Mouse (Mus musculus): ENCODE data around the gene Map2k5. TPM values are rescaled to one million over a fixed set of nuclear protein-coding genes. Genes with fewer than 3 reads are reported as not detected.

Map2k5 gene
- polyA plus RNA-seq, 1 experiment from 2014 or later: 37.3 TPM

DNA sequence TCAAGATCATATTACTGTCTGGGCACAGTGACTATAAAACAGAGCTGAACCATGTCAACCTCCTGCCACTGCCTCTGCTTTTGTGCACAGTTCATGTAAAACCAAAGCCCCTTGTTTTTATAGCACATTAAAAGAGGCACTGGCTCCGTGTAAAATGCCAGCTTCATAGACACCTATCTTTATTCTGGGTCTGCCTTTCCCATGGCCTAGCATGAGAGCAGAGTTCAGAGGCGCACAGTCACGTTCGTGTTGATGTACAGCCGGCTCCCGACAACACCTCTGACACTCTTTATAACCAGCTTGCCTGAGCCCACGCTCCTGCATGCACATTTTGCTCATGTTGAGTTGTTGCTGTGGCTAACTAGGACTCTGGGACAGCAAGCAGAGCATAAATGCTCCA is 157.9 kb downstream of the Map2k5 start:
- ATAC-seq (ENCODE audit: insufficient read depth) (no peak), DNase-seq (no peak)
- no peak overlapping the region for H3K27ac ChIP-seq (ENCODE audit: low read depth)
- H3K9ac ChIP-seq: no peak overlapping the region
- H3K27me3 ChIP-seq (ENCODE audit: insufficient read depth, low read length): no peaks in the 10 kb centered on the region
- WGBS: 50% methylated on average over 7 of the region's 7 CpGs
- H3K9me3 ChIP-seq (ENCODE audit: low read depth, low read length): no peaks in the 10 kb centered on the region
- TF ChIP-seq CTCF (IDR thresholded peaks at IDR 0.05; ENCODE audit: low read depth): no peak
- H3K4me3 ChIP-seq (ENCODE audit: low read depth, low read length): no peak overlapping the region
- H3K4me2 ChIP-seq: no peak overlapping the region
- 0 out of 2 replicates have a peak, but pooled peaks cover 7% of the 10 kb centered on the region for H3K36me3 ChIP-seq (ENCODE audit: insufficient read depth)
- H3K4me1 ChIP-seq (ENCODE audit: insufficient read depth): no peaks in the 10 kb centered on the region

DNA sequence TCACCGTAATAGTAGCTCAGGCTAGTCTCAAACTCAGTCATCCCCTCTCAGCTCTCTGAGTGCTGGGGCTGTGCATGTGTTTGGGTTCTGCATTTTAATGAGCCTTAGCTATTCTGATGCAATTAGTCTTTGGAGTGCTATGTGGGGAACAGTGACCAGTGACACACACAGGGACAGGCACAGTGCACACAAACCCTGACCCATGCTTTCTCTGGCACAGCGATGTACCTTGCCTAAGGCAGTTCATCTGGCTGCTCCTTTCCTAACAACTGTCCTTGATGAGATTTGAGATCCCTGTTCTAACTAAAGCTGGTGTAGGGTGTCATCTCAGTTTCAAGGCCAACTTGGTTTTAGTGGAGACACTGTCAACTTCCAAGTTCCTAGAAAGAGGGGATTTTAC is 162.7 kb downstream of the Map2k5 start:
- Histone ChIP-seq H3K9ac (no peak overlapping the region), H3K36me3 (ENCODE audit: insufficient read depth) (peaks cover 4% of the 10 kb centered on the region; the same call in 1 of the 2 replicates), H3K27me3 (ENCODE audit: insufficient read depth, low read length) (no peaks in the 10 kb centered on the region), H3K4me3 (ENCODE audit: low read depth, low read length) (no peak overlapping the region), H3K4me2 (no peak overlapping the region), H3K4me1 (ENCODE audit: insufficient read depth) (no peaks in the 10 kb centered on the region), H3K9me3 (ENCODE audit: low read depth, low read length) (no peaks in the 10 kb centered on the region), H3K27ac (ENCODE audit: low read depth) (no peak overlapping the region)
- no peak for TF ChIP-seq CTCF (IDR thresholded peaks at IDR 0.05; ENCODE audit: low read depth)
- DNase-seq (no peak), ATAC-seq (ENCODE audit: insufficient read depth) (no peak)
- 95% methylated on average over 2 of the region's 2 CpGs for WGBS

DNA sequence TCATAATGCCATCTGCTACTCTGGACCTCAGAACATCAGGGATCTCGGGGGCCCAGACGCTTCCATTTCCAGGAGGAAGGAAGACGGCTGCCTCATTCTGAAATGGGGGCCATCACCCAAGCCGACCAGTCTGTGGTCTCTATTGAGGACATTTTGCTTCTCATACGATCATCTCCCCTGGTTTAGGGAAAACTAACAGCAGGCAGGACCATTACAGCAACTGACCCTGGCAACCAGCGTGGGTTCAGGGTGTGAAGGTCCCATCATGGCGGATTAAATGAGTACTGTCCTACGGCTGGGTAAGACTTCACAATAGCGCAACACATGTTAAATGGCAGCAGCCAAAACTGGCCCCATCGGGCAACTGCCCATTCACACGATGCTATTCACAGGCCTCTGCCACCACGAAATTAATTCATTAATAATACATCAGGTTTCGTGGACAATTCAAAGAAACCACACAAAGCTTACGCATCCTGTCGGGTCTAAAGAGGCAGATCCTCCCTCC is 170.9 kb downstream of the Map2k5 start:
- Histone ChIP-seq H3K27ac (ENCODE audit: low read depth) (no peak overlapping the region), H3K36me3 (ENCODE audit: insufficient read depth) (no peaks in the 10 kb centered on the region), H3K4me3 (ENCODE audit: low read depth, low read length) (no peak overlapping the region), H3K9ac (no peak overlapping the region), H3K27me3 (ENCODE audit: insufficient read depth, low read length) (no peaks in the 10 kb centered on the region), H3K9me3 (ENCODE audit: low read depth, low read length) (no peaks in the 10 kb centered on the region), H3K4me1 (ENCODE audit: insufficient read depth) (no peaks in the 10 kb centered on the region), H3K4me2 (no peak overlapping the region)
- no peak for DNase-seq
- WGBS: 91% methylated on average over 15 of the region's 15 CpGs
- no peak for ATAC-seq (ENCODE audit: insufficient read depth)
- no peak for TF ChIP-seq CTCF (IDR thresholded peaks at IDR 0.05; ENCODE audit: low read depth)

DNA sequence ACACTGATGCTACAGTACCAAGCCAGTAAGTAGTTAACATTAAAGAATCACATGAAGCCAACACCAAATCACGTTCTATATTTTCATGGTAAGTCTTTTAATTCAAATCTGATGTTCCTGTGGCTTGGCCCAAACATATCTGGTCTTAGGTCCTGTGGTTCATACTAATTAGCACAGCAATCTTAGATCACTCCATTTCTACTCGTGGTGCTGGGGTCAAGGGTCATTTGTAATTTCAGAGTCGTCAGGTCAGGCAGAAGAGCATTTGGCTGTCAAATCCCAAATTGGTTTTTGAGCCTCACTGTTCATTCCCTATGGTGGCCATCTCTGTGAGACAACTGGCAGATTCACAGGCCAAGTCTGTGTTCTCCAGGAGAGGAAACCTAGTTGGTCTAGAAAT is 174.2 kb downstream of the Map2k5 start:
- WGBS: 77% methylated on average over 3 of the region's 3 CpGs
- ATAC-seq (ENCODE audit: insufficient read depth): no peak

DNA sequence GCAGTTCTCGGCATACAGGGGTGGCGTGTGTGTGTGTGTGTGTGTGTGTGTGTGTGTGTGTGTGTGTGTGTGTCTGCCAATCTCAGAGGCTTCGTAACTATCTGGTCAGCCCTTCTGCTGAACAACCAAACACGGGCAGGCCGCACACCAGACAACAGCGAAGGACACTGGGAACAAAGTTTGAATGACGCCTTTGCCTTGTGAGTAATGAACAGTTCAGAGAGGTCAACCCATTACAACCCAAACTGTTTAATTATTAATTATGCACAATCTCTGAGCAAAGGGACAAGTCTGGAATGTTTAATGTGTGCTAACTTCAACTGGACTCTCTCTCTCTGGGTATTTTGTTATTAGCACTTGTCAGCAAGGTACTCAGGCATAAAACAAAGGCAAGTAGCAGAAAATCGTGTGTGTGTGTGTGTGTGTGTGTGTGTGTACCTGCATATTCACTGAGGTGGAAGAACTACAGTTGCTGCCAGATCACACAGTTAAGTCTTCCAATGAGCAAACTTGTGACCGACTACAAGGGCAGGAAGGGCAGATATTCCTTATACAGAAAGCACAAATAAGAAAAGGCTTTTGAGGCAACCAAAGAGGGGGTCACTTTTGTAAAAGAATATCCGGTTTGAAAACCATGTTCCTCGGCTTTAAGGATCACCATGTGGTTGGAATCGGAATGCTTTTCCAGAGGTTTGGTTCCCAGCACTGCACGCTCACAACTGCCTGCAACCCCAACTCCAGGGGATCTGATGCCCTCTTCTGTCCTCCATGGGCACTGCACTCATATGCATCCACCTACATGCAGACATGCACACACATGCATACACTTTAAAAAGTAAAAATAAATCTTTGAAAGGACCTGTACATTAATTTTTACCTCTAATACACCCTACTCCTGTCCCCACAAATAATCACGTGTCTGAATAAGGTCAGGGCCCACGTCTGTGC is 176.1 kb downstream of the Map2k5 start:
- no peak for ATAC-seq (ENCODE audit: insufficient read depth)
- Histone ChIP-seq H3K9ac (no peak overlapping the region), H3K4me1 (ENCODE audit: insufficient read depth) (no peaks in the 10 kb centered on the region; the same call in 1 of the 2 replicates), H3K4me3 (ENCODE audit: low read depth, low read length) (no peak overlapping the region), H3K4me2 (no peak overlapping the region), H3K36me3 (ENCODE audit: insufficient read depth) (no peaks in the 10 kb centered on the region), H3K27me3 (ENCODE audit: insufficient read depth, low read length) (no peaks in the 10 kb centered on the region), H3K9me3 (ENCODE audit: low read depth, low read length) (no peaks in the 10 kb centered on the region), H3K27ac (ENCODE audit: low read depth) (no peak overlapping the region)
- DNase-seq: no peak
- WGBS: 83% methylated on average over 15 of the region's 15 CpGs
- peak; percentile 27 for TF ChIP-seq CTCF (IDR thresholded peaks at IDR 0.05; ENCODE audit: low read depth)

More for the DNA sequence above, 174.2 kb downstream of the Map2k5 start:
- H3K4me1 ChIP-seq (ENCODE audit: insufficient read depth): no peaks in the 10 kb centered on the region
- no peaks in the 10 kb centered on the region for H3K27me3 ChIP-seq (ENCODE audit: insufficient read depth, low read length)
- no peaks in the 10 kb centered on the region for H3K9me3 ChIP-seq (ENCODE audit: low read depth, low read length)
- no peak for TF ChIP-seq CTCF (IDR thresholded peaks at IDR 0.05; ENCODE audit: low read depth)
- no peak overlapping the region for H3K9ac ChIP-seq
- no peak overlapping the region for H3K27ac ChIP-seq (ENCODE audit: low read depth)
- no peak overlapping the region for H3K4me2 ChIP-seq
- no peak for DNase-seq
- H3K4me3 ChIP-seq (ENCODE audit: low read depth, low read length): no peak overlapping the region
- no peaks in the 10 kb centered on the region for H3K36me3 ChIP-seq (ENCODE audit: insufficient read depth)

DNA sequence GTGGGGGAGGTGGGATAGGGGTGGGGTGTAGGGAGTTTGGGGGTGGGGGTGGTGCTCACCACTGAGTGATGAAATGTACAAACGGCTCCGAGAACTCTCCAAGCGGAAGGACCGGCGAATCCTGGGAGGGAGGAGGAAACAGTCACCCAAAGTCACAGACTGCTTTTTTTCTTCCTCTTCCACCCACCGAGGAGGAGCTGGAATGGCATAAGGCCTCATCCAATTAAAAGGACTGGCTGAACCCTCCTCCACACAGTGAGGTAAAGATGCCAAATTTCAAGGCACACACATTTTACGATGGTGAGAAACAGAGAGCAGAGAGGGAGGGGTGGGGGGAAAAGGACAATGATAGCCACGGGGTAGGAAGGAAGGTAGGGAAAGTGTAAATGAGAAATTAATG is 180.4 kb downstream of the Map2k5 start:
- Histone ChIP-seq H3K4me2 (peak overlapping the region; percentile 40; the same call in 1 of the 2 replicates), H3K27me3 (ENCODE audit: insufficient read depth, low read length) (no peaks in the 10 kb centered on the region), H3K9ac (no peak overlapping the region), H3K9me3 (ENCODE audit: low read depth, low read length) (no peaks in the 10 kb centered on the region), H3K27ac (ENCODE audit: low read depth) (no peak overlapping the region), H3K4me3 (ENCODE audit: low read depth, low read length) (no peak overlapping the region), H3K36me3 (ENCODE audit: insufficient read depth) (peaks cover 6% of the 10 kb centered on the region; the same call in 1 of the 2 replicates), H3K4me1 (ENCODE audit: insufficient read depth) (no peaks in the 10 kb centered on the region; the same call in 1 of the 2 replicates)
- DNase-seq (peak; percentile 50), ATAC-seq (ENCODE audit: insufficient read depth) (no peak)
- TF ChIP-seq CTCF (IDR thresholded peaks at IDR 0.05; ENCODE audit: low read depth): no peak
- 7% methylated on average over 8 of the region's 8 CpGs for WGBS

DNA sequence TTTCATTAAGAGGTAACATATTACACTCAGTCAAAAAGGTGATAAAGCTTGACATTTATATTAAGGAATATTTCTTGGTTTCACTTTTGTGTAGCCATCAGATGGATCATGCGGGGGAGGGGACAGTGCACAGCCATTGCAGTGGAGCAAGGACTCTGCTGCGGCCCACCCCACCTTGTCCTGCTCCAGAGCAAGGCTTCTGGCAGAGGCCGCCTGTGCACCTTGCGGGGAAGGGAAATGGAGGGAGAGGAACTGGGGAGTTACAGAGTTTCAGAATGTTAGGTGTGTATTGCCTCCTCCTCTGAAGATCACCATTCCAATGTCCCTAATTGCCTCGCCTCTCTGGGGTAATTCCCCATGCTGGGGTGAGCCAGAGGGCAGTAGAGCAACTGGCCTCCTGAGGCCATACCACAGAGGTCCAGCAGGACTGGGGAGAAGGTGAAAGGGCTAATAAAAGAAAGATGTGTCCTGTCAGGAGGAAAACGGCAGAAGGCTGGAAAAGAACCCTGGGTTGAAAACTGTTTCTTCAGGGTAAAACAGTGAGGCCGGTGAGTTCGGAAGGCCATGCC is 181.5 kb downstream of the Map2k5 start:
- no peak for ATAC-seq (ENCODE audit: insufficient read depth)
- Histone ChIP-seq H3K4me2 (no peak overlapping the region), H3K9ac (no peak overlapping the region), H3K36me3 (ENCODE audit: insufficient read depth) (peaks cover 6% of the 10 kb centered on the region; the same call in 1 of the 2 replicates), H3K9me3 (ENCODE audit: low read depth, low read length) (no peaks in the 10 kb centered on the region), H3K4me1 (ENCODE audit: insufficient read depth) (no peaks in the 10 kb centered on the region; the same call in 1 of the 2 replicates), H3K27me3 (ENCODE audit: insufficient read depth, low read length) (no peaks in the 10 kb centered on the region), H3K4me3 (ENCODE audit: low read depth, low read length) (no peak overlapping the region), H3K27ac (ENCODE audit: low read depth) (no peak overlapping the region)
- no peak for TF ChIP-seq CTCF (IDR thresholded peaks at IDR 0.05; ENCODE audit: low read depth)
- no peak for DNase-seq
- WGBS: 59% methylated on average over 8 of the region's 8 CpGs
